Mouse (Mus musculus) adrenal gland, postnatal 4 days (tissue): Measurements from ENCODE around the gene Olfr548-ps1. TPM values are rescaled to one million over a fixed set of nuclear protein-coding genes. Genes with fewer than 3 reads are reported as not detected.
A peak's percentile ranks its signal among the peaks of the same experiment; 100 is the strongest.
"Not testable (repeated sequence)": the region's sequence is repeated elsewhere in the genome, so short reads cannot be mapped to it uniquely, and the experiment has no call there.

Experiments used
- DNase-seq, 2 experiments: peaks; one replicate each; pipeline ENCODE4 v3.0.0; 2021 to 2022; ENCODE audit warnings: low spot score in 2 of 2, mixed read lengths in 2 of 2
- long read RNA-seq, 2 experiments: library from polyadenylated mRNA; stranded (forward); transcript quantifications; one replicate each; pipeline ENCODE4 v2.0.0; 2021
- total RNA-seq, 2 experiments: library from RNA; stranded (reverse); gene quantifications; 2 replicates each; pipeline ENCODE4 v1.2.3; 2021

Olfr548-ps1 gene
- total RNA-seq = not detected
- long read RNA-seq, experiment 1 = 0 reads
- long read RNA-seq, experiment 2 = 0 reads

GRCm38 (mm10) chr7:102540596-102540995 is at the start of gene Olfr548-ps1:
Gene Olfr548-ps1 (plus strand): TSS chr7:102540896.
- DNase-seq = no peak

GRCm38 (mm10) chr7:102494416-102494815 is 46.3 kb upstream of the Olfr548-ps1 start:
- not testable (repeated sequence) for DNase-seq

- DNase-seq = no peak
Observed at GRCm38 (mm10) chr7:102499473-102499872, 41.2 kb upstream of the Olfr548-ps1 start, which contains the start of gene Olfr545. Gene Olfr545 (minus strand): TSS chr7:102499573.

- no peak for DNase-seq
Observed at GRCm38 (mm10) chr7:102501986-102502385, 38.7 kb upstream of the Olfr548-ps1 start.

- peak in 1 of 2 experiments; percentile 37 for DNase-seq
Observed at GRCm38 (mm10) chr7:102506848-102507247, 33.8 kb upstream of the Olfr548-ps1 start.

GRCm38 (mm10) chr7:102508066-102508465 is 32.6 kb upstream of the Olfr548-ps1 start:
- DNase-seq = no peak

- DNase-seq = no peak
Observed at GRCm38 (mm10) chr7:102508666-102509065, 32.0 kb upstream of the Olfr548-ps1 start.

GRCm38 (mm10) chr7:102509726-102510125 is 31.0 kb upstream of the Olfr548-ps1 start:
- DNase-seq = no peak

- no peak for DNase-seq
Observed at GRCm38 (mm10) chr7:102511927-102512326, 28.8 kb upstream of the Olfr548-ps1 start.

- DNase-seq = peak; percentile 78 to 82
Observed at GRCm38 (mm10) chr7:102512814-102513435, 27.8 kb upstream of the Olfr548-ps1 start.

- no peak for DNase-seq
Observed at GRCm38 (mm10) chr7:102514144-102514543, 26.6 kb upstream of the Olfr548-ps1 start.

GRCm38 (mm10) chr7:102516261-102517050 is 24.2 kb upstream of the Olfr548-ps1 start:
- no peak for DNase-seq

- no peak for DNase-seq
Observed at GRCm38 (mm10) chr7:102517051-102517335, 23.7 kb upstream of the Olfr548-ps1 start.

- DNase-seq = no peak
Observed at GRCm38 (mm10) chr7:102529052-102529451, 11.6 kb upstream of the Olfr548-ps1 start.

- DNase-seq = no peak
Observed at GRCm38 (mm10) chr7:102534449-102534848, 6.2 kb upstream of the Olfr548-ps1 start, which contains the start of gene Olfr547. Gene Olfr547 (plus strand): TSS chr7:102534749.

GRCm38 (mm10) chr7:102541251-102541650 is 555 bp downstream of the Olfr548-ps1 start:
- no peak for DNase-seq

GRCm38 (mm10) chr7:102549570-102549969 is 8.9 kb downstream of the Olfr548-ps1 start, which contains the start of gene Olfr549:
Gene Olfr549 (plus strand): TSS chr7:102549870.
- no peak for DNase-seq

GRCm38 (mm10) chr7:102553279-102553678 is 12.6 kb downstream of the Olfr548-ps1 start:
- no peak for DNase-seq

GRCm38 (mm10) chr7:102564999-102565997 is 24.6 kb downstream of the Olfr548-ps1 start, which contains the start of gene Trim21:
Gene Trim21 (minus strand): TSS chr7:102565486.
- DNase-seq = peak; percentile 46 to 75

- DNase-seq = no peak
Observed at GRCm38 (mm10) chr7:102566219-102566618, 25.5 kb downstream of the Olfr548-ps1 start.

GRCm38 (mm10) chr7:102571142-102571541 is 30.4 kb downstream of the Olfr548-ps1 start, which contains the start of gene Olfr550:
Gene Olfr550 (plus strand): TSS chr7:102571442.
- no peak for DNase-seq
